Comparison of ENCODE assay signal across 8 mouse cellular contexts in the genomic region with DNA sequence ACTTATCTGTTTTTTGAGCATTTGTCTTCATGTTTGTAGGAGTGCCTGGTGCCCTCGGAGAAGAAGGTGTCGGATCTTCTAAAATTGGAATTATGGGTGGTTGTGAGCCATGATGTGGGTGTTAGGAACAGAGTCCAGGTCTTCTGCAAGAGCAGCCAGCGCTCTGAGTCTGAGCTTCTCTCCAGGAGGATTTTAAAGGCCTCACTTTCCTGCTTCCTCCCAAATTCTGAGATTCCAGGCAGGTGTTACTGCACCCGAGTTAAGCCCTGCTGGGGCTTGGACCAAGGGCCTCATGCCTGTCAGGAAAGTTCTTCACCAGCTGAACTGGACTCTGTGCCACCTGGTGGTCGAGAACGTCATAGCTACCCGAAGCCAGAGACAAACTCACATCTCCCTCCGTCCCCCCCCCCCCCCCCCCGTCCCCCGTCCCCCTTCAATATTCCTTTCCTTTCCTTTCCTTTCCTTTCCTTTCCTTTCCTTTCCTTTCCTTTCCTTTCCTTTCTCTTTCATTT. TPM values are rescaled to one million over a fixed set of nuclear protein-coding genes. Genes with fewer than 3 reads are reported as not detected.
DNase-seq lines count a peak whose midpoint lies in the region; ATAC-seq and TF ChIP-seq lines count a peak whose summit lies in the region.

No protein-coding gene starts in this region.

- DNase-seq in heart, postnatal 4 days: peak; percentile 68
- DNase-seq in heart, postnatal 25 days (ENCODE audit: low spot score): no peak
- DNase-seq in testis, postnatal 14 days (ENCODE audit: low spot score): no peak
- DNase-seq in embryonic facial prominence, embryonic 10.5 days (ENCODE audit: low spot score): peak; percentile 53
- peak; percentile 77 for DNase-seq in naive thymus-derived CD4-positive, alpha-beta T cell, adult 2 months (ENCODE audit: low read depth)
- DNase-seq in yolk sac, embryonic 10.5 days (ENCODE audit: low spot score): no peak

- no peak overlapping the region for H3K27ac ChIP-seq in testis, adult 2 months (ENCODE audit: control insufficient read depth, insufficient read depth, low read depth, low read length)
- no peak overlapping the region for H3K27ac ChIP-seq in embryonic facial prominence, embryonic 10.5 days (replicated peaks)
- no peak overlapping the region for H3K27ac ChIP-seq in neural tube, embryonic 15.5 days (replicated peaks)

- H3K9me3 ChIP-seq in embryonic facial prominence, embryonic 10.5 days: no peaks in the 10 kb centered on the region
- H3K9me3 ChIP-seq in neural tube, embryonic 15.5 days (replicated peaks): no peaks in the 10 kb centered on the region

- H3K4me1 ChIP-seq in testis, adult 2 months (ENCODE audit: control insufficient read depth, insufficient read depth, low read length): peaks cover 24% of the 10 kb centered on the region
- peaks cover 24% of the 10 kb centered on the region; the same call in 1 of the 2 replicates for H3K4me1 ChIP-seq in embryonic facial prominence, embryonic 10.5 days
- H3K4me1 ChIP-seq in neural tube, embryonic 15.5 days: peaks cover 4% of the 10 kb centered on the region

- intact Hi-C loops in heart, postnatal 25 days (cut with DNase I): loop anchor here (10.0 kb wide), 1 partner anchor 419 kb away; no protein-coding TSS in a partner anchor

- no peak overlapping the region for H3K9ac ChIP-seq in neural tube, embryonic 15.5 days (replicated peaks)

- TF ChIP-seq POLR2A in testis, adult 2 months (IDR thresholded peaks at IDR 0.05; ENCODE audit: control insufficient read depth, low read depth, low read length): no peak

- no peak overlapping the region for H3K4me2 ChIP-seq in neural tube, embryonic 15.5 days

- WGBS in embryonic facial prominence, embryonic 10.5 days: 33% methylated on average over 10 of the region's 10 CpGs
- 41% methylated on average over 8 of the region's 10 CpGs for WGBS in neural tube, embryonic 15.5 days

- no peak for ATAC-seq in neural tube, embryonic 15.5 days (ENCODE audit: low FRiP score)

- peak; percentile 10; the same call in 1 of the 2 replicates for TF ChIP-seq CTCF in testis, adult 2 months (IDR thresholded peaks at IDR 0.05; ENCODE audit: control insufficient read depth, insufficient read depth, insufficient replicate concordance, low read depth, low read length)

- H3K36me3 ChIP-seq in testis, adult 2 months (ENCODE audit: control insufficient read depth, insufficient read depth, low read length): no peaks in the 10 kb centered on the region
- H3K36me3 ChIP-seq in embryonic facial prominence, embryonic 10.5 days (replicated peaks): no peaks in the 10 kb centered on the region
- H3K36me3 ChIP-seq in neural tube, embryonic 15.5 days: no peaks in the 10 kb centered on the region

- H3K4me3 ChIP-seq in testis, adult 2 months (ENCODE audit: control insufficient read depth, low read depth, low read length): no peak overlapping the region
- H3K4me3 ChIP-seq in embryonic facial prominence, embryonic 10.5 days: no peak overlapping the region
- no peak overlapping the region for H3K4me3 ChIP-seq in neural tube, embryonic 15.5 days (replicated peaks)

- H3K27me3 ChIP-seq in testis, adult 2 months (ENCODE audit: control insufficient read depth, insufficient read depth, low read length): no peaks in the 10 kb centered on the region
- H3K27me3 ChIP-seq in embryonic facial prominence, embryonic 10.5 days (replicated peaks; ENCODE audit: low read depth, poor library complexity, severe bottlenecking): peaks cover 13% of the 10 kb centered on the region
- no peaks in the 10 kb centered on the region for H3K27me3 ChIP-seq in neural tube, embryonic 15.5 days (replicated peaks)

RNA-seq across cellular contexts. Expression of a gene that starts 31.7 kb away (rescaled TPM):
- 10 to 100 TPM; 22.8 to 25.2 TPM for total RNA-seq in heart, postnatal 4 days (2021)
- 1 to 10 TPM in 1 of 2 experiments, under 1 TPM in 1; 0.91 to 1.3 TPM for total RNA-seq in heart, postnatal 25 days (2021)
- 9.3 and 10.1 TPM in 2 replicates for polyA plus RNA-seq in testis, adult 2 months (2012; rRNA removed)
- 138 and 142 TPM in 2 replicates for polyA plus RNA-seq in embryonic facial prominence, embryonic 10.5 days (2016; fragmentation: Nextera tagmentation; extraction: Ambion mirVana)
- polyA plus RNA-seq in neural tube, embryonic 15.5 days (2015; fragmentation: Nextera tagmentation; extraction: Ambion mirVana): 13.2 and 26.7 TPM in 2 replicates

Comparison
In these comparisons a context has a peak if more than half of its experiments do, and no peak if none do; other contexts are left out.
1. DNase-seq: peak in heart, postnatal 4 days (single experiment), embryonic facial prominence, embryonic 10.5 days (single experiment) and naive thymus-derived CD4-positive, alpha-beta T cell, adult 2 months (single experiment); none in heart, postnatal 25 days (single experiment), testis, postnatal 14 days (single experiment) and yolk sac, embryonic 10.5 days (single experiment).